Mouse (Mus musculus): ENCODE measurements around the gene Prom2.

Prom2 gene

DNA sequence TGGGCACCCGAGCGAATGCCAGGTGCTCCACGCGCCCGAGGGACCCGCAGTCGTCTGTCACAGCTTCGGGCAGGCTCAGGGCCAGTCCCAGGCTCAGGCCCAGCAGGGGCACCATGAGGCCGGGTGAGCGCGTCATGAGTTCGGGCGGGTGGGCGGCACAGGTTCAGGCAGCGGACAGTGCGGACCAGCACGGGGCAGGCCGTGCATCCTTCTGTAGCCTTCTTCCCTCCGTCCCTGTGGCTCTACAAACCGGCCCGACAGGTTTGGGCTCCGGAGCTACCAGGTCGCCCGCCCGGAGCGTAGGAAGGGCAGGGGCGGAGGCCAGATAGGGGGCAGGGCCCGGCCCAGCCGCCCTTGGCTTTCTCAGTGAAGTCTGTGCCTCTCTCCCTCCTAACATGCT lies at the start of gene Prom2:
Gene Prom2, minus strand, starts transcription at position 283 of the 400 bp plus-strand sequence.
- no peak for DNase-seq (ENCODE audit: low spot score)

DNA sequence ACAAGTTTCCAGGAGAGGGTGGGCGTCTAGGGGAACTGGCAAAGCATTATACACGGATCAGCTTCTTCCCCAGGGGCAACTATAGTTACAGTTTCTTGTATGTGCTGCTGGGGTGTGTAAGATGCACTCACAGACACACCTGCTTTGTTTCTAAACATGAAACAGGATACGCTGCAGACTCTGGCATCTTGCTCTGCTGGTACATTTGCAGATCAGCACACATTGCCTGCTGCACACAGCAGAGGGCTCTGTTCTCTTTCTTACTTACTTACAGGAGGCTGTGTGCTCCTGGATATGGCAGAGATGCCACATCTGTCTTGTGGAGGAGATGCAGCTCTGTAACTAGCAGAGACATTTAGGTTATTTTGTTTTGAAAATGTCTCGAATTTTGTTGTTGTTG lies 49.6 kb upstream of the Prom2 start:
- no peak for DNase-seq (ENCODE audit: low spot score)

DNA sequence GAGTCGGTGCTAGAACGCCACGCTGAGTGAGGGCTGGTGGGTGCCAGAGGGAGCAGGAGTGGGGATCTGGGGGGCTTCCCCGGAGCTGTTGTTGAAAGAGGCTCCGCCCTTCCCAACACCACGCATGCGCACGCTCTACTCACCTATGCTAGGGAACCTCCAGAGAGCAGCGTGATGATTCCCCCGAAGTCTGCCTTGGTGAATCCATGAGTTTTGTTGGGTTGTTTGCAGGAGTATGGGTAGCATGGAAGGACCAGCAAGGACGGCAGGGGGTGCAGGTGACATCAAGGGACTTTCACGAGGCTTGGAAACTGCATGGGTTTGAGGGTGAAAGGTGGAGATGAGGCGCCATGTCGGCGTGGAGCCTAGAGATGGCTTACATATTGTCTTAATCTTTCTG lies 48.9 kb upstream of the Prom2 start:
- no peak for DNase-seq (ENCODE audit: low spot score)

DNA sequence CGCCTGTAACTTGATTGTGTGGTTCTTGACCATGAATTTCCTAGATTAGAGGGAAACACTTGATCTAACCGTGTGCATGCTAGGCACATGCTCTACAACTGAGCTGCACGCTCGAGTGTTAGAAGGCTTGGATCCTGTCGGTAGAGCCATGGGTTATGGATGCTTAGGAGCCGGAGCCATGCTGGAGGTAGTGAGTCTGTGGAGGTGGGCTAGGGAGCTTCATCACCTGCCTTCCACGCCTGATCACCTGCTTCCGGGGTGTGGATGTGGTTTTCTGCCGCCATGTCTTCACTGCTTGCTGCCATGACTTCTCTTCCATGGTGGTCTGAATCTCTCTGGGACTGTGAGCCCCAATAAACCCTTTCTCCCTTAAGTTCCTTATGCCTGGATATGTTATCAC lies 47.6 kb upstream of the Prom2 start:
- DNase-seq (ENCODE audit: low spot score), result no peak

DNA sequence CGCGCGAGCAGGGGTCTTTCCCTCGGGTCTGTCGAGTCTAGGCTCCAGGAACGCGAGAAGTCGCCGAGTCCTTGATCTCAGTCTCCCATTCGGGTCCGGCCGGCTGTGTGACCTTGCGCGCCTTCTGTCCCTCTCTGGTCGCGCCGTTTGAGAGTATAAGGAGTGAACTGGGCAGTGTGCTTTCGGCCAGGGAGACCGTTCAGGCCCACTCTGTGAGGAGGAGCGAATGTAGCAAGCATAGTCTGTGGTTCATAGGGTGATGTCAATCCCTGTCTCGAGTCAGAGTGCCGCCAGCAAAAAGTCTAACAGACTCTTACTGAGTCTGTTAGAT lies 46.2 kb upstream of the Prom2 start:
- DNase-seq (ENCODE audit: low spot score), result no peak

DNA sequence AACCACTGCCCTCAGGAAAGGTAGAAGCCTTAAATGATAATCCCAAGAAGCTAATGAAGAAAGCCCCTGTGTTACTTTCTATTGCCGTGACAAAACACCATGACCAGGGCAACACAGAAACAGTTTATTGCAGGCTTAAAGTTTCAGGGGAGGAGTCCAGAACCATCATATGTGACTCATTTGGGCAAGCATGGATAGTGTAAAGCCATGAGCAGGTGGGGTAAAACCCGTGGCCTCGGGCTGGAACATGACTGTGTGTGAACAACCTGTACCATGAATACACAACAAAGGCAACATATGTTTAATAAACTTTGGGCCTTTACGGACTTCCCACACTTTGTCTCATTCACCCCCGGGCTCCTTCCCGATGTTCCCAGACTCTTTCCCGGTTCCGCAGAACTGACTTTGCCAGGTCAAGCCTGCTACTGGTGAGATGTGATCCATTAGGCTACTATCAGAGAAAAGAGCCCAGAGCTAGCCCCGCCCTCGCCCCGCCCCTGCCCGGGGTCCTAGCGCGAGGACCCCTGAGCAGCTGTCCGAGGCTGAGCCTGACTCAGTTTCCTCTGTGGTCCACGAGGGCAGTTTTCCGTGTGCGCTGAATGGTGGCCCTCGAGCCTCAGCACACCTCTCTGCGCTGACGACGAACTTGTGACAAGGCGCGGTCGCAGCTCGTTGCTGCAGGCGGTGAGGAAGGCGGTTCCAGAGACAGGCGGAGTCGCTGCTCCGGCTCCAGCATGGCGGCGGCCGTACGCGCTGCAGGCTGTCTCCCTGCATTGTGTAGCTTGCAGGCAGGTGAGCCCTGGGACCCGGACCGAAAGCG lies 45.6 kb upstream of the Prom2 start, which contains the start of the genes Zfp661 and Mrps5:
Gene Zfp661, minus strand, starts transcription at position 401 of the 820 bp plus-strand sequence.
Gene Mrps5, plus strand, starts transcription at position 529 of the 820 bp plus-strand sequence.
- DNase-seq (ENCODE audit: low spot score), result peak; percentile 77

DNA sequence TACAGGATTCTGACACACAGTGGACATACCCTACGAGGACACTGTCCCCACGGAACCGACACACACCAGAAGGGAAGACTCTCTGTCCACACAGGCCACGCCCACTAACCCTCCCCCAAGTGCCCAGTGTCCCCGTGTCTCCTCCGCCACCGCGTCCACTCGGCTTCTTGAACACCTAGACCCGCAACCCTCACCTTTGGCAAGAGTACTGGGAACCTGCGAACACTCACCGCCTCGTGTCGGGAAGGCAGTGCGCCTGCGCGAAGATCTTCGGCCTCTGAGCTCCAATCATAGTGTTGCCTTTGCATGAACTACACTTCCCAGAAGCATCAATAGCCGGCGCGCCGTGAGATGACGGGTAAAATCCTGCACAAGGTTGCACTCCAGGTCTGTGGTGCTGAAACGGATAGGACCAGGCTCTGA lies 43.2 kb upstream of the Prom2 start:
- peak; percentile 81 for DNase-seq (ENCODE audit: low spot score)

DNA sequence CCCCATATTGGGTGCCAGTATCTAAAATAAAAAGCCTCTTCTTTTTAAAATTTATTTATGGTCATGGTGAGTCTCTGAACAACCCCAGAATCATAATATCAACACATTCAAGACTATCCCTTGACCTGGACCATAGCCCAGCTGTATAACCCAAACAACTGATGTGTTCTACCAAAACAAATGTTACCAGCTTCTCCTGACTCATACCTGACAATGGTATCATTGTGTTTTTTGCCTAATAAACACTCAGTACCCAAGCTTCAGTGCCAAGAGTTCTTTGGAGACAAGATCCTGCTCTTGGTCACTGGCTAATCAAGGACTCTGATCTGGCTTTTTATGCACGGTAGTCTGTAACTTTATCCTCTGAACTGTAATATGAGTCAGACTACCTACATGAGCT lies 32.1 kb upstream of the Prom2 start:
- DNase-seq (ENCODE audit: low spot score), result no peak

DNA sequence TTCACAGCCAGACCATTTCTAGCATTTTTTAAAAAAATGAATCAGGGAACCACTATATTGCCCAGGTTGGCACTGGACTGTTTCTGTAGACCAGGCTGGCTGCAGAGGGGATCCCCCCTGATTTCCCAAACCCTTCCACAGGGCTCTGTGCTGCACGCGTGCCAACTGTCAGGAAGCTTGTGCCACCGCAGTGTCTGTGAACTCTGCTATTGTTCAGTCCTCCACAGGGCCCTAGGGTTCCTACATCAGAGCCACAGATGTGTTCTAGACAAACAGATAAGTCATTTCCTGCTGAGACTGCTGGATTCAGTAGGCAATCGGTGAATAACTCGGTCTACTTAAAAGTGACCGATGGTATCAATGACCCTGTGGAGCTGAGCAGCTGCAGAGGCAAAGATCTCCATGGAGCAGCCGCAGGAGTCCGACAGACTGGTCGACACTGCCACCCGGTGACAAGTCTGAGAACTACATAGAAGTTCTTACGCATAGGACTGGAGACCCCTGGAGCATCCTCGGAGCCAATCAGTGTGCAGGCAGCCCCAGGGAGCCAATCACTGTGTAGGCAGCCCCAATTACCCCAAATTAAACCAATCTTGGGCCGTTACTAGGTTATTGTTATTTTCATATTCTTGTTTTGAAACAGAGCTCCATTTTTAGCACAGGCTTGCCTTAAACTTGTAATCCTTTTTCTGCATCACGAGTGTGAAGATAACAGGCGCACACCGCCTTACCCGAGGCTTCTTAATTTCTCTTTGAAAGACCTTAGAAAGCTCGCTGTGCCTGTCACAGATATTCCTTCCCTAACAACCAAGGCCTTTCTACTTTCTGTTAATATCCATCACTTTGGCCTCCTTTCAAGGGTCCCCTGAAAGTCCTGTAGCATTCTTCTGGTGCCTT lies 18.1 kb upstream of the Prom2 start:
- DNase-seq (ENCODE audit: low spot score), result peak; percentile 86

DNA sequence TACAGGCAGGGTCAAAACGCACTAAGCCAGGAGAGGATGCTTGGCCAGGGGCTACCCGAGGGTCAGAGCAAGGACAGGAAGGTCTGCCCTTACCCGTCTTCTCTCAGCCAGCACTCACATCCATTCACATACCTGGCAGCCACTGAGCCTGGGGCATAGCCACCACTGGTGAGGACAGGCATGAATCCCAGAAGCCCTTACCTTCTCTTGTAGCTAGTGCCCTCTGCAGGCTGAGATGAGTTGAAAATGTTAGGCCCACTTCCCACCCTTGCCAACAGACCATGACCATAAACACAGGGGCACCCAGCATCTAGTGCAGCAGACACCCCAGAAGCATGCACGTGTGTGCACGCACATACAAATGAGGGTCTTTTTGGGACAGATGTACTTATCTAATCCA lies 9.8 kb upstream of the Prom2 start:
- no peak for DNase-seq (ENCODE audit: low spot score)

DNA sequence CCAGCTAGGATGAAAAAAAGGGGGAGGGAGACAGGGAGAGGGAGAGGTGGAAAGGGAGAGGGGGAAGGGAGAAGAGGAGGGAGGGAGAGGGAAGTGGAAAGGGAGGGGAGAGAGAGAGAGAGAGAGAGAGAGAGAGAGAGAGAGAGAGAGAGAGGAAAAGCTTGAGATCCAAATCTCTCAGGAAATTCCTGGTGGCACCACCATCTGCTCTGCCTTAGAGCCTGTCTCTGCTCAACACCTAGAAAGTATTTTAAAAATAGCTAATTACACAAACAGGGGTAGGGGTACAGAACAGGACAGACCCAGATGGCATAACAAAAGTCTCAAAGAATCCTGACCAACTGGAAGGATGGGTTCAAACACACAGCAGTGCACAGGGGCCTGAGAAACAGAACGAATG lies 9.2 kb upstream of the Prom2 start:
- no peak for DNase-seq (ENCODE audit: low spot score)

DNA sequence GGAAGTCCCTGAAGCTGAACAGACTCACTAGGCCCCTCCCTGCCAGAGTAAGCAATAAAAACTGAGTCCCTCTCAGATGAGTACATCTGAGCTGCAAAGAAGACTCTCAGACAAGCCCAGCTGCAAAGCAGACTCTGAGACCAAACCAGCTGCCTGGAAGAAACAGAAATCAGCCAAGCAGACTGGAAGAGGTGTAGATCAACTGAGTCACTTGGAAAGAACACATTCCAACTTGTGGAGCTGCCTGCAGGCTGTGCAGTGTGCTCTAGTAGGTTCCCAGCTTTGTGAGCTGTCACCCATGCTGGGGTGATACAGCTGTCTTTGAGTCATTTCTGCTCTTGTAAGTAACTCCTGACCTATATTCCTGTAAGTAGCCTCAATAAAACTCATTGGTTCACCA lies 8.4 kb upstream of the Prom2 start:
- DNase-seq (ENCODE audit: low spot score), result no peak

DNA sequence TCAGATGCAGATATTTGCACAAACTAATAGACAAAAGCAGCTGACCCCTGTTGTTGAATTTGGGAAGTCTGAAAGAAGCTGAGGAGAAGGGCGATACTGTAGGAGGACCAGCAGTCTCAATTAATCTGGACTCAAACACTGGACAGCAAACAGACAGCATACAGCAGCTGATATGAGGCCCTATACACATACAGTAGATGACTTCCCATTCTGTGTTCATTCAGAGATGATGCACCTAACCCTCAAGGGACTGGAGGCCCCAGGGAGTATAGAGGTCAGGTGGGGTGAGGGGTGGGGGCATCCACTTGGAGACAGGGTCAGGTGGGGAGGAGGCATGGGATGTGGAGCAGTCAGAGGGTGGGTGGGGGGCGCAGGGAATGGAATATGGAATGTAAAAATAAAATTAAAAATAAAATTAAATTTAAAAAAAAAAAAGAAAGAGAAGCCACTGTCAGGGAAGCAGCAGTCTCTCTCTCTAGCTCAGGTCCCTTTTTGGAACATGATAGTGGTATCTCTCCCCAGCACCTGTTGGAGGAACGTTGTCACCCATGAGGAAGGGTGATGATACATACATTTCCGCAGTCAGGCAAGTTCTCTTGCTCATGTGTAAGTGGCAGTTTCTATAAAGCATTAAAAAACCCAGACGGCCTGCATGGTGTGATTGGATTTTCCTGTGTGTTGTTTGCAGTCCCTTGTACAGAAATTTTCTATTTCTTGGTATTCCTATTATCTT lies 7.2 kb upstream of the Prom2 start:
- DNase-seq (ENCODE audit: low spot score), result no peak

DNA sequence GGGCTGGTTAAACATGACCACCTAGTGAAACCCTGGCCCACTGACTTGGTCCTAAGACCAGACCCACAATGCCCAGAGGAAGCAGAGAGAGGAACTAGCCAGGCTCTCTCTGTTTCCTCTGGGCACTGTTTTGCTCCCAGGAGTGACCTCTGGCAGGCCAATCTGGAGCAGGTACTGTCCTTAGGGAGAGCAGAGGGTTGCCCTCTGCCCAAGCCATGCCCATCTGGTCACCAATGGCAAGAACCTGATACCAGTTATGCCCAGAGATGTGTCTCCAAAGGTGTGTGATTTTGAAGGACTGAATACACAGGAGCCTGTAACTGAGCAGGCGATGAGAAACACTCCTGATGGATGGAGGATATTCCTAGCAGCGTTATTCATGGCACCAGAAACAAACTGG lies 430 bp upstream of the Prom2 start:
- DNase-seq (ENCODE audit: low spot score), result no peak

DNA sequence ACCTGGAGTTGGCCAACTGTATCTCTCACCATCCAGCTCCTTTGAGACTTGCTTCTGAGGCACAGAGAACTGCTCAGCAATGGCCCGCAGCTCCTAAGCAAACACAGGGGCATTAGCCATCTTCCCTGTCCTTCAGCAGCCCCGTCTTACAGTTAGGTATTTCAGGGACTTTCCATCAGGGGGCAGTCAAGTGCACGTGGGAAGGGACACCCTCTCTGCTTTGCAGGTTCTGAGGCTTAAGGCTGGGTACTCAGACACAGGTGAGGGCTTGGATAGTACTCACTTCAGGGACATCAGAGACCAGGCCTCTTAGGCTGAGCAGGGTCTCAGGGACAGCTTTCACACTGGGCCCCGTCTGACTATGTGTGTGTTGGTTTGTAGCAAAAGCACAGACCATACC lies 1.8 kb downstream of the Prom2 start:
- DNase-seq (ENCODE audit: low spot score), result no peak

DNA sequence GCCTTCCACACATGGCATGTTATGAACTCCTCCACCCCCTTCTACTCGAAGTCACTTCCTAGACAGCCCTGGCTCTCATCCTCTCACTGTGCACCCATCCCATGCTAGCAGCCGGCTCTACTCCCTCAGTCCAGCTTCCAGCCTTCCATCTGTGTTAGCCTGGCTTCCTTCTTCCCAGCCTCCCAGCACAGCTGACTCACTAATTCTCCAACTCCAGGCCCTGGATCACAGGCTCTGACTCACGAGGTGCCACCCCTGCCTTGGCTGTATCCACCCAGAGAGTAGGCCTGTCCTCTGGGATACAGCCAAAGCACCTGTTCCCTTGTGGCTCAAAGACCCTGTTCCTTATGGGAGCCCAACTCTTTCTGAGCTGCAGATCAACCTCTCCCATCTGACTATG lies 3.7 kb downstream of the Prom2 start:
- DNase-seq (ENCODE audit: low spot score), result no peak

DNA sequence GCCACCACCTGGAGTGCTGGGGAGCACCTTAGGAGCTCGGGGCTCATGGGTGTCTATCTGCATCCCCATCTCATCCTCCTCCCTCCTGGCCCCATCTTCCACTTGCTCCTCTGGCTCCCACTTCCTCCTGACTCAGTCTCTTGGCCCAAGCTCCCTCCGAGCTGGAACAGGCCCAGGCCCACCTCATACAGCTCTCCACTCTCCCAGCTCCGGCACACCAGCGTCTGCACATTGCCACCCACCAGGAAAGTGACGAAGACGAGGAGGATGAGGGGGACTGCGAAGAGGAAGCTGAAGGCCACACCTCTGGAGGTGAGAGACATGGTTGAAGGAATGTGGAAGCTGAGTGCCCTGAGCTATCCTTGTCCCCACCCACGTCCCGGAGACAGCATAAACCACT lies 5.9 kb downstream of the Prom2 start:
- no peak for DNase-seq (ENCODE audit: low spot score)

DNA sequence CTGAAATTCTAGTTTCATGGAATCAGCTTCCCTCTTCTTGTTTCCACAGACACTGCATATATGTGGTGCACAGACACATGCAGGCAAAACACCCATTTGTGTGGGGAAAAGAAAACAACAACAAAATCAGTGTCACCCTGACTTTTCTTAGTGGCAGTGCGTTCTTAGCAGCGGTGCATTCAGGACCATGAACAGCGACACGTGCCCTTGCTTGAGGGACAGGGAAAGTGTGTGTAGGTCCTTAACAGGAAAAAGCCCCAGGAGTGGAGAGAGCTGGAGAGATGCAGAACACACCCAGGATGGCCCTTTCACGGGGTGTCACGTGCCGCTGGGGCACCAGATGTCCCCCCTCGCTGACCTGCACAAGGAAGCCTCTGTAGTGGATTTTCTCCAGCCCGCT lies 8.9 kb downstream of the Prom2 start:
- no peak for DNase-seq (ENCODE audit: low spot score)

DNA sequence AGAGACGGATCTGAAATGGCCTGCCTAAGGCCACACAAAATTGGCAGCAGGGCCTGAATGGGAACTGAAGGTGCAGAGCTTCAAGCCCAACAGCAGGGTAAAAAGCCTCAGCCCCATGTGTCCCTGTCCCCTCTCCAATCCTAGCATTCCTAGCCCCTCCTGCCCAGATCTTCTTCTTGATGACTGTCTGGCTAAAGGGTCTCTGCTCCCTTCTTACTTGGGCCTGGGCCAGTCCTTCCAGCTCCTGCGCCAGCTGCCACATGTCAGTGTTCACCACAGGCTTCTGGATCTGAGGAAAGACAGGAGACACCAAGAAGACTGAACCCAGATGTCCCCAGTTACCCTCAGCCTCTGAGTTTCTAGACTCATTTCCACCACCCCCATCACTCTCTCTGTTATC lies 9.7 kb downstream of the Prom2 start:
- DNase-seq (ENCODE audit: low spot score), result no peak

DNA sequence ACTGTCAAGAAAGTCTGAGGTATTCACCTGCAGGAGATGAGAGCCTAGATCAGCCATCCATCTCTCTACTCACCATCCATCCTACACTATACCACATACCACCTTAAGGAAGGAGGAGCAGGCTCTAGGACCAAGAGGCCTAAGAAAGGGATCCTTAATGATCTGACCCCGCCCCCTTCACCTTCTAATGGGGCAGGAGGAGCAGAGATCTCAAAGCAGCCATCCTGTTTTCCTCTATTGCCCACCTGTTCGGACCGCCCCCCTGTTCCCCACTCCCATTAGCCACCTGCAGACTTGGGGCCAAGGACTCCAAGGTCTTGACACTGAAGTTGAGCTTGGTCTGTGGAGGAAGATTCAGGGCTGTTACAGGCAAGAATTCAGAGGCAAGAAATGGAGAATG lies 10.8 kb downstream of the Prom2 start:
- no peak for DNase-seq (ENCODE audit: low spot score)

DNA sequence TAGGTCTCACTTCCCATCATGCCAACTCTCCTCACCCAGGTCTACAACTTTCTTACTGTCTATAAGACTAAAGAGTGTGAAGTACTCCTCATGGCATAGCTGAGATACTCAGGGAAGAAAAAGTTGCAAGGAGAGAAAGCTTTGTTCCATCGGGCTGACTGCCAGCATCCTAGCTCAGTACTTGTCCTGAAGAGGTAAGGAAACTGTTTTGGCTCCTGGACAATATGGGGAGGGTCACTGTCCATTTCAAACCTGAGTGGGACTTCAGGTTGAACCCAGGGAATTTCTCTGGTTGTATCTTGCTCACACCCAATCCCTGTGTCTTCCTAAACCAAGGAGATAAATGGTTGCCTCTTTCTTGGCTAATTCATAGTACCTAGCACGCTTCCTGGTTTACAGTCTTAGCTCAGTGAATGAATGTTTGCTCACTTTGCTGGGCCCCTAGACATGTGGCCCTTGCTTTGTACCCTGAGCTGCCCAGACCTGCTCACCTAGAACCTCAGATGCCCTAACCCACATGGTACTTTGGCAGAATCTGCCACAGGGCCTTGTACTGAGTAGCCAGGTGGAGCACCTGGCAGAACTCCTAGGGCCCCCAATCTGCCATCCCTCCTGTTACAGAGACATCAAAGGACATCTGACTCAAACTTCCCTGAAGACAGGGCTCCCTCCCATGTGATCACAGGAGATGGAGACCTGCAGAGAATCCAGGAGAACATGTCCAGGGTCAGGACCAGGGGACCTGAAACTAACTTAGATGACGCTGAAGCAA lies 16.1 kb downstream of the Prom2 start:
- DNase-seq (ENCODE audit: low spot score), result no peak
